Mouse (Mus musculus) yolk sac, embryonic 10.5 days (tissue): ENCODE measurements at regions not wholly inside any gene's neighbourhood (a gene's known extent, or its start where the extent isn't known, plus 50 kb on each side); places are given as distances from the start of the nearest gene placed in this dataset.
"Not testable (repeated sequence)": the region's sequence is repeated elsewhere in the genome, so short reads cannot be mapped to it uniquely, and the experiment has no call there.

ENCODE experiments used
- DNase-seq: peaks from one replicate; pipeline ENCODE4 v3.0.0-alpha.2; 2017; ENCODE audit warnings: low spot score

DNA sequence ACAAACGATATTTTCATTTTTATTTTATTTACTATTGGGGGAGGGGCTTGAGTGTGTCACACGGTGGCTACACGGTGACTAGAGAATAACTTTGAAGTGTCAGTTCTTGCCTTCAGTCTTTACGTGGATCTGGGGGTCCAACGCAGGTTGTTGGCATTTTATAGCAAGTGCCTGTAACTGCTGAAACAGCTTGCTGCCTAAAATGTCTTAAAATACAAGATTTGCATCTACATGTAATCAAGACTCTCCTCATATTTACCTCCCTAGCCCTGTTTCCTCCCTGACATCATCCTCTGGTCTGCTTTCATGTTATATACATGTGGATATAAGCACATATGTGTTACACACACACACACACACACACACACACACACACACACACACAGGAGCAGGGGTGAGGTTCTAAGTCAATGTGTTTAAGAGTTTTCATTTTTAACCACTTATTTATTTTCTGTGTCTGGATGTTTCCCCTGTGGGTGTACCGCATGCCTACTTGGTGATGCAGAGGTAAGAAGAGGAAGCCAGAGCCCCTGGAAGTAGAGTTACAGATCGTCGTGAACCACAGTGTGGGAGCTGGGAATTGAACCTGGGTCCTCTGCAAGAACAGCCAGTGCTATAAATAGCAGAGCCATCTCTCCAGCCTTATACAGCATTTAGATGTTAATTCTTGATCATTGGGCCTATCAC lies 119.5 kb upstream of the Cpsf6 start:
- no peak for DNase-seq

DNA sequence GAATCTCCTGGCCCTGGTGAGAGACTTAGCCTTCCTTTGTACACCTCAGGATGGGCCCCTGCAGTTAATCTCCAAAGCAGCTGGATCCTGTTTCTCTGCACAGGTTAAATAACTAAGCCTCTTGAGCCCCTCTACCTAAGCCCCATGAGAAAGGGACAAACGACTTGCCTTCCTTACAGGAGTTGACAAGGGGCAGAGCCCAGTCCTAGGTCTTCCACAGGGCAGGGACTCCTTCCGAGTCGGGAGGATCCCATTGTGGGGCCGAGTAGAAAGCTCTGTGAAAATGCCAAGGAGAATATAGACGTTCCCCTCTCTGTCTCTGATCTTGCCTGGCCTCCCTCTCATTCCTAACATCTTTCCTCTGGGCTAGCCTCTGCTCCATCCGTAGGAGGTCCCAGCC lies 118.7 kb upstream of the Cpsf6 start:
- no peak for DNase-seq

DNA sequence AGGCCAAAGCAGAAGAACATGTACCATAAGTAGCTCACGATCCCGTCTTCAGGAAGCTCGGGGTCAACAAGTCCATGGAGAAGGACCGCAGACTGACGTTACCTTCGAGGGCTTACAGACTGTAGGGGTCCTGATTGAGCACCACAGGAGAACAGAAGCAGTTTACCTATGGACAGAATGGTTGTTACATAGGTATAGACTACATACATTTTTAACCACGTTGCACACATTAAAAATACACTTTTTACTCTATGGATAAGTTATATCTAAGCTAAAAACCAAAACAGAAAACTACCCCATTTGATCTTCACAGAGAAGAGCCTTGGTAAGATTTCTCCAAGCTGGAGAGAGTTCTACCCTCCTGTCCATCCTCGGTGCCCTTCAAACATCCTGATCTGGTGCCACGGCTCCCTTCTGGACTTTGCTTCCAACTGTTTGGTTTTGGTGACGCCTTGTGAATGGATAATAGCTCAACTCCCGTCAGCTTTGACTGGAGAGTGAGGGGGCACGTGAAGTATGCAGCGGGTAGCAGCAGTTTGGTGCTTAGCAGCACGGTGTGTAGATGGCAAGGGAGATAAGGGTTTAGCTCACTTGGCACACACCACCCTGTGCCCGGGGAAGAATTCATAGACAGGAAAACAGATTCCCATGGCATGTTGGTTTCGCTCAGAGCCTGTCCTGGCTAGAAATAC lies 117.9 kb upstream of the Cpsf6 start:
- no peak for DNase-seq

DNA sequence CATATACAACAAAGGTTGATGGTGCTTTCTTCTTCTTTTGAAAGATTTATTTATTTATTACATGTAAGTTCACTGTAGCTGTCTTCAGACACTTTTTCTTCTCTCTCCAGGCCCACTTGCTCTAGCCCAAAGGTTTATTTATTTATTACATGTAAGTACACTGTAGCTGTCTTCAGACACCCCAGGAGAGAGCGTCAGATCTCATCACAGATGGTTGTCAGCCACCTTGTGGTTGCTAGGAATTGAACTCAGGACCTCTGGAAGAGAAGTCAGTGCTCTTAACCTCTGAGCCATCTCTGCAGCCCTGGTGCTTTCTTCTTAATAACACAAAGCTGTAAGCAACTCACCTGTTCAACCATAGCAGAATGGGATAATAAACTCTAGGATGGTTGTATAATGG lies 117.3 kb upstream of the Cpsf6 start:
- not testable (repeated sequence) for DNase-seq

DNA sequence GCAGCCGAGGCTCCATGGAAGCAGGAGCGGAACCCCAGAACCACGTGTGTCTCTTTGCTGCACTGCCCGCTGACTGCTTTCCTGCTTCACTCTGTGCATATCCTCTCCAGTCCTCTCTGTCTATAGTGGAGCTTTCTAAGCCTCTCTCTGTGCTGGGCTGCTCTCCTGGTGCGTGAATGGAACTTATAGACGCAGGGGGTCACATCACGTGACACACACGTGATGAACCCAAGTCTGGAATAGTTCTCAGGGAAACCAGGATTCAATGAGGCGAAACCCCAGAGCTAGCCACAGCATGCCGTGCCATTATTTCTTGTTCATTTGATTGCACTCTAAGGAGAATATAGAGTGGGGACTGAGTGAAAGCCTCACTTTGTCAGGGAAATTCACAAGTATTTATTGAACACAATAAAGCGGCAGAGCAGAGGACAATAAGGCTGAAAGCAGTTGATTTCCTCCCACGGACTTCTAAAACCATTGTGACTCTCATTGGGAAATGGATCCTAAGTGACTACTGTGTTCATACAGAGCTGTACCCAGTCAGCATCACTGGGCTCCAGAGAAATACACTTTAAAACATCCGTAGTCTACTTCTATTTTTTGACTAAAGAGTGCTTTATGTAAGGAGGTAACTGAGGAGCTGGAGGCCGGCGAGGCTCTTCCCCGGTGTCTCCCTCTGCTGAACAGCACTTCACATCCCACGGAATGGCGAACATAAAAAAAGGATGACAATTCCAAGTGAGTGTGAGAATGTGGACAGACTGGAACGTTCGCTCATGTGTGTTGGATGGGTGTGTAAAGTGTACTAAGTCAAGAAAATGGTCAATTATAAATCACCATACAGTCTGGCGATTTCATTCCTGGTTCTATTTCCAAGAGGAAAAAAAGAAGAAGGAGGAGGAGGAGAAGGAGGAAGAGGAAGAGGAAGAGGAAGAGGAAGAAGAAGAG lies 116.5 kb upstream of the Cpsf6 start:
- DNase-seq, result no peak

DNA sequence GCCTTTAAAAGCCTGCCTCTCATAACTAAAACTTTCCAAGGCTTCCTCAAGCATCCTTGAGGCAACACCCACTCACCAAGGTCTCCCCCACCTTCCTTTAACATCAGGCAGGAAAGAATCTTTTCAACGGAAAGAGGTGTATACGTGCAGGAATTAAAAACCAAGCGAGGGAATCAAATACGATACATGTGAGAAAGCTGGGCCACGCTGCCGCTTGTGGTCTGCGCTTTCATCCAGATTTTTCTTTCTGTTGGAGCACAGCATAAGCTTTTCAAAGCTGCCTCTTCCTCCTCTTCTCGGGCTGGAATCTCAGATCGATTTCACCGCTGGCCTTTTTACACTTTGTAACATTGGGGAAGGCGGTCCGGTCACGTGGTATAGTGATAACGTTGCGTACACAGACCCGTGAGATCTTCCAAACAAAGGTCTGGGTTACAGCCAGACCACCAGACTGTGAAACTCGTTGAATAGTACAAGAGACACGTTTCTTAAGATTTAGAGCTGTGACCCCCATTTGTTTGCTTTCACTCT lies 114.4 kb upstream of the Cpsf6 start:
- DNase-seq, result peak; percentile 79

DNA sequence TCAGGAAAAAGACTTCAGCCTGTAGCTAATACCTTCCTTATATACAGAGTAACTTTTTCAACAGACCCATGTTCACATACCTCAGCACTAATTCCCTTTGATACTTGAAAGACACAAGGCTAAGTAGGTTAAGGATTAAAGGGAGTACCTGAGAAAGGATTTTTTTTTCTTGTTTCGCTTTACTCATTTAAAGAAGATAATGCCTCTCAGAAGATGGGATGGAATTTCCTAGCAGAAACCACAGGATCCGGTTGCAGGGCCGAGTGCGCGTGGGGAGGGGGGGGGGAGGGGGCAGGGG lies 114.0 kb upstream of the Cpsf6 start:
- DNase-seq, result no peak

DNA sequence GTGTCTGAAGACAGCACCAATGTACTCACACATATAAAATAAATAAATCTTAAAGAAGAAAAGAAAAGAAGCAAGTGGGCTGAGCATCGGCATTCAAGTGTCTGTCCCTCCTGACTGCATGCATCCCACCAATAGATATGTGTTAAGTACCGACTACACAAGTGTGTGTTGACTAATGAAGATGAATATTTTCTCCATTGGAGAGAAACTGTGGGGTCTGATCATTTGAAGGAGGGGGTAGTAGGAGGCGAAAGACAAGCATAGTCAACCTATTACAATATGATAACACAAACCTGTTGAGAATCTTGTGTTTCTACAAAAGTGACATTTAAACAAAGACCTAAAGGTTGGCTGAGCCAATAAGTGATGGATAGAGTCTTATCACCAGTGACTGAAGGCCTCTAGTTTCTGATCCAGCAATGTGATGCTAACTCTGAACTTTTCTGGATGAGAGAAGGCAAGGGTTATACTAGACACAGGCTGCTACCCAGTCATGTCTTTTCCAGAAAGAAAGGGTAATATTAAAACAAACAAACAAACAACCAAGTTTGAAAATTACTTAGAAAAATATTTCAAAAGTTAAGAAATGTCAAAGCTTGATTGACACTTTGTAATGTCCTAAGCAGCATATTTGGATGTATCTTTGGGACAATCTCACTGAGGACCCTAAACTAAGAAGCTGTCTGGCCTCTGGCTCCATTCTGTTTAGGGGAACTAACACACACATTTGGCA lies 113.4 kb upstream of the Cpsf6 start:
- no peak for DNase-seq

DNA sequence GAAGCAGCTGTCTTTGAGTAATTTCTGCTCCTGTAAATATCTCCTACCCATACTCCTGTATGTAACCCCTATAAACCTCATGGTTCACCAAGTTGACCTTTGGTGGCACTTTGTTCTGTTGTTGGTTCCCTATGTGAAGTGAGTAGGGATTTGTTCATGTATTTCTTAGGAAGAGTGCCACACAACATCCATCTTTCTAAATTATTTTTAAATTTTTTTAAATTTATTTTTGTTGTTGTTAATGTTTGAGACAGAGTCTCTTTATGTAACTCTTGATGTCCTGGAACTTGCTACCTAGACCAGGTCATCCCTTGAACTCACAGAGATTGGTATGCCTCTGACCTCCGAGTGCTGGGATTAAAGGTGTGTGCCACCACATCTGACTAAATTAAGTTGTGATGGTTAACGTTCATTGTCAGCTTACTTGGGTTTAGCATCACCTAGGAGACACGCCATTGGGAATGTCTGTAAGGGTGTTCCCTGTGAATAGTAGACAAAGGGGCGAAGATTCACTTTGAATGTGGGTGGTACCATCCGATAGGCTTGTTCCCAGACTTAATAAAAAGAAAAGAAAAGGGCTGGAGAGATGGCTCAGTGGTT lies 112.7 kb upstream of the Cpsf6 start:
- no peak for DNase-seq

DNA sequence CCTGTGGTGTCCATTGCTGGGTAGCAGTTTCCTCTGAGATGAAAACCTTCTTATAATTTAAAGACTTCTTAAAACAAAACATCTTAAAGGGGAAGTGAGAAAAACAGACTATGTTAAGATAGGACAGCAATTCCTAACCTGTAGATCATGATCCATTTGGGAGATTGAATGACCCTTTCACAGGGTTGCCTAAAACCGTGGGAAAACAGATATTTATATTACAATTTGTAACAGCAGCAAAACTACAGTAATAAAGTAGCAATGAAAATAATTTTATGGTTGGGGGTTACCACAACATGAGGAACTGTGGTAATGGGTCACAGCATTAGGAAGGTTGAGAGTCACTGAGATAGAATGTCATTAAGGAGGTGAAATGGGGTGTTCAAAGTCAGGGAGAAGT lies 111.9 kb upstream of the Cpsf6 start:
- DNase-seq, result no peak

DNA sequence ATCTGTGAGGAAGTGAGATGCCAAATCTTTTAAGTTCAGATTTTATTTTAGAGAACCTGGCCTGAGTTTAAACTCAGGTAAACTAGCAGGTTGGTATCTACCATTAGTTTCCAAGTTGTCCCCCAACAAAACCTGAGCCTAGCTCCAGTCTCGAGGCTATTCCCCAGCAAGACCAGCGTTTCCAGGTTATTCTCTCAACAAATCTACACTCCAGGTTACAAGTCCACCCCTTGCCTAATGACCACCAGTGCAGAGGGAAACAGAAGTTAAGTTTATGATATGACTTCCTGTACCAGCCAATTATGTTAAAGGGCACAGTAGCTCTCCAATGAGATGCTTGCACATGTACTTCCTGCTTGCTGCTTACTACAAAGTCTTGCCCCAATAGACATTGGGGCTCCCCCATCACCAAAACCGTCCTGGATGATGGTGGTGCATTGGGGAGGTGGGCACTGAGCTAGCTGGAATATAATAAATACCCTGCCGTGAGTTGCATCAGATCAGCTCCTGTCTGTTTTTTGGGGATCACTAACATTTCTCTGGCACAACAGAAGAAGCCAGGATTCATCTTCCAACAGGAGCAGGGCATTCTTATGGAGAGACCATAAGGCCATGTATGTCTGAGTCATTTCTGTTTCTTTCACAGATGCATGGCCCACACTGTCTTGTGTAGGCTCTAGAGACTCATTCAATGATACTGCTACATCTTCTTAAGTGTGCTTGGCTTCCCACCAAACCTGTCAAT lies 111.2 kb upstream of the Cpsf6 start:
- no peak for DNase-seq

DNA sequence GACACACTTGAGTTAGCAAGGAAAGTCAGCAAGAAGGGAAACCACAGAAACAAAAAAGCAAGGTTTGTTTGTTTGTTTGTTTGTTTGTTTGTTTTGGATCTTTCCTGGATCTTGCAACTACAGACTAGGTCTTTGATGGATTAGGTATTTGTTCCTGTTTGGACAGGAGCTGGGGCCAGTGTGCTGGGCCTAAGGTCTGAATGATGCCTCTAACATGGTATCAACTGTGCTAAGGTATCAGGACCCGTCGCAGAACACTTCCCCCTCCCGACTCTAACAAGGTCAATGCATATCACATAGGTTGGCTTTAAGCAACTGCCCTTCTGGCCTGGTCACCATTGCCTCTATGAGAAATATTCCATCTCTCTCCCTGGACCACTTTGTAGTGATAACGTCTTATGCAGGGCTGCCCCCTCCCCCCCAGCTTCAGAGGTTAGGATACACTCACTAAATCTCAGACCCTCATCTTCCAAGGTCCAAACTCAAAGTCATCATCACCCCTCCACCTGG lies 103.3 kb upstream of the Cpsf6 start:
- DNase-seq, result no peak

DNA sequence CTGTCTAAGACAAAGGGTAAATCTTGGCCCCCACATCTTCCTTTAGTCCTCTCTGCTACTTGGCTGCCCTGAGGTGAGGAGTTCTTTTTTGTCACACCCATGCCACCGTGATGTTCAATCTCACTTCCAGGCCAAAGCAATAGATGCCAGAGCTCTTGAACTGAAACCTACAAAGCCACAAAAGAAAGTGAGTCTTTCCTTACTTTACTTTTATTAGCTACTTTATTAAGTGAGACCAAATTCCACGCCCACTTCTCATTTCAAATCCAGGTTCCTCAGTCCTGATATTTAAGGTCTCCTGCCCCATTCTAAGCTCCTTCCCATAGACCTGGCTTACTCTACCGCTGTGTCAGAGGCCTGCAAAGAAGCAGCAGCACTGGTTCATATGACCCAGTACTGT lies 102.5 kb upstream of the Cpsf6 start:
- no peak for DNase-seq

DNA sequence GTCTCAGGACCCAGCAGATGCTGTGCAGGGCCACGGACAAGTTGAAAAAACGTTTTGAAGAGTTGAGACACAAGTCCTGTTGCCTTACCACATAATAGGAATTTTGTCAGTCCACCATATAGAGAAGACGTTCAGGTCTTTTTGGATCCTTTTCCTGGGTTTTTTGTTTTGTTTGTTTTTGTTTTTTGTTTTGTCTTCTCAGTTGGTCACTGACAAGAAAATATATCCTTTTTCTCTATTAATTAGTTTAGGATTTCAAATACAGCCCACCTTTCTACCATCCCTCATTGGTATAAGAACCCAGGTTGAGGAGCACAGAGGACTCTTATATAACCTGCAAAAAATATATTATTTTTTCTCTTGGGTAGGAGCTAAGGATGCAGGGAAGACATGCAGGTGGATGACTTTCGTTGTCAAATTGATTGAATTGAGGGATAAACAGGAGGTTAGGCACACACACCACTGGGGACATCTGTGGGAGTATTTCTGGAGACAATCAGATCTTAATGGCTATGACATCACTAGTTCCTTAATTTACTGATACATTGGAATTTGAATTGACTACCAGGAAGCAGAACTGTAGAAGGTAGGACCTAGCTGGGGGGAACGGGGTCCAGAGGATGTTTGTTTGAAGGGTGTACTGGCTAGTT lies 101.7 kb upstream of the Cpsf6 start:
- DNase-seq, result no peak

DNA sequence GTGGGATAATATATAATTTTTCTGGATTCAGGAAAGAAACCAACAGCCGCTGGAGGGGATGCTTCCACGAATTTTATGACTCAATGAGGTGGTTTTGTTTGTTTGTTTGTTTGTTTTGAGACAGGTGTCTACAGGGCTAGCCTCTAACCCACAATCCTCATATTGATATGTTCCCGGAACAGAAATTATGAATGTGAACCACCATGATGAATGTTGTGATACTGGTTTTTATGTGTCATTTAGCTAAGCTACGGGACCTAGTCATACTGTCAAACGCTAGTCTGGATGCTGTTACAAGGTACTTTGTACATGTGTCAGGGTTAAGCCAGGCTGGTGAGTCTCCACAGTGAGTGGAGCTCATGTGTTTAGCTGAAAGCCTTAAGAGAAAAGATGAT lies 100.6 kb upstream of the Cpsf6 start:
- DNase-seq, result no peak

DNA sequence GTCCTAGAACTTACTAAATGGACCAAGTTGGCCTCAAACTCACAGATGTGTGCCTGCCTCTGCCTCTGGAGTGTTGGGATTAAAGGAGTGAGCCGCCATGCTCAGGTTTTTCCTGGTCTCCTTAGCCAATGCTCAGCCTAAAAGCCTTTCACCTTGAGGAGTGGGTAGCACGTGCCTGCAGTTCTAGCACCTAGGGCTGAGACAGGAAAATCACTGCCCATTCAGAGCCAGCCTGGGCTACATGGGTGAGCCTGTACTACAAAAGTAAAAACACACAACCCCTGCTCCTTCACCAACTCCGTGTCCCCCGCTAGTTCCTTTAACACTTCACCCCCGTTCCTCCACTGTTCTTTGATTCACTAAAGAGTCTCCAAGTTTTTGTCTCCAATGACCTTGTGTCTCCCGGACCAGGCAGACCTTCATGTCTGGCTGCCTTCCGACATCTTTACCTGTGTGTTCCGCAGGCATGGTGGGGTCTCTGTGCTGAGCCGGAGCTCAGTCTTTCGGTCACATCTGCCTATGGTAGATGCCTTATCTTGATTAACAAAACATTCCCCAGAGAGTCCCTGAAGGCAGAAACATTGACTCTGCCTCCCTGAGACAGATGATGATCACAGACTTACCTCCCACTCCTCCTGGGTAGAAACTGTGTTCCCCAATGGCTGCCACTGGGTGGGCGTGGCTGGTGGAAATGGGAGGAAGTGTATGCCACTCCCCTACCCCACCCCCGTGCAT lies 100.1 kb upstream of the Cpsf6 start:
- no peak for DNase-seq

DNA sequence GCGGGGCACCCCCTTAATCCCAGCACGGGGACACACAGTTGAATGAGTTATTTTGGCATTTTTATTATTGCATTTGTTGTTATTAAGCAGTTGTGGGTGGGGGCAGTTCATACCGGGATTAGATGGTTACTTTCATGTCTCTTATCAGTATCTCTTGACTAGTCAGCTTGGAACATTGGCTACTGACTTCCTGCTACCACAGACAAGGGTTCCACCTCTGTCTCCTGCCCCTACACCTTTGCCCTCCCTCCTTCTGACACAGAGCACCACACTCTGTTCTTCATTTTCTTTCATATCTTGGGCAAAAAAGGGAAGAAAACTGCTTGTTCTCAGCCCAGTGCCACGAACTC lies 99.1 kb upstream of the Cpsf6 start:
- DNase-seq, result no peak

DNA sequence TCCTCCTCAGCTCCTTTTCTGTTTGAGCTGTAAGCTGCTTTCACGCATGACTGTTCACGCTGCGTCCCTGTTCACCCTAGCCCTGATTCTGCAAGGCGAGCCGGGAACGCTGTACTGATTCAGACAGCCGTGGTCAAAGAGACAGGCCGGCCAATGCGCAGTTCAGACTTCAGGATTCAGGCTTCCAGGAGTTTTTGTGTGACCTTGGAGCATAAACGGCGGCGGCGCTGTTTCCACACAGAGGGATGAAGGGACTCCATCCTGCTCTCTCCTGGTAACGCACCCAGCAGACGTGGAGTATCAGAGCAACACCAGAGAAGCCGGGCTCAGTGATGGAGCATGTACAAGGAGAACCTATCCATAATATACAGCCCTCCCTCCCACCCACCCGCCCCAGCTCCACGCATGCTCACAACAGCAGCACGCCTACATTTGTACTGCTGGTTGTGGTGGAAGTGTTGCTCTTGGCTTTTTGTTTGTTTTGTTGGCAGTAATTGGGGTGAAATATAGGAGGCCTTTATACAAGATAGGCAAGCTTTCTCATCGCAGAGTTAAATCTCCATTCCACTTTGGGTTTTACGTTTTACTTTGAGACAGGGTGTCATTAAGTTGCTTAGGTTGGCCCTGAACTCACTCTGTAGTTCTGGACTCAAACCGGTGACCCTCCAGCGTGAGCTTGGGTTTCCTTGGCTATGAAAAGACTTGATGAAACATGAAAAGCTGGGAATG lies 98.6 kb upstream of the Cpsf6 start:
- DNase-seq, result no peak
